Mouse (Mus musculus) lung, embryonic 14.5 days (tissue): ENCODE measurements around the gene Usp6nl. TPM values are rescaled to one million over a fixed set of nuclear protein-coding genes. Genes with fewer than 3 reads are reported as not detected.
A peak's percentile ranks its signal among the peaks of the same experiment; 100 is the strongest.

Experiments used
- ATAC-seq: fragments of 200-750 bp; cut with Nextera tagmentation; 2 replicates; pipeline ENCODE4 v1.8.0; 2017; ENCODE audit warnings: mild to moderate bottlenecking, moderate TSS enrichment, moderate library complexity; ENCODE audit not compliant: insufficient read depth
- DNase-seq: peaks from one replicate; pipeline ENCODE4 v3.0.0-alpha.2; 2015
- H3K27ac ChIP-seq: fragments of 300-500 bp; sonication (generic); 2 replicates; pipeline ENCODE4 v1.5.1; 2014; ENCODE audit warnings: low read depth, mild to moderate bottlenecking, moderate library complexity
- H3K27me3 ChIP-seq: fragments of 300-500 bp; sonication (generic); 2 replicates; pipeline ENCODE4 v1.6.1; 2014; ENCODE audit warnings: low read length, control low read depth; ENCODE audit not compliant: insufficient read depth
- H3K36me3 ChIP-seq: fragments of 300-500 bp; sonication (generic); 2 replicates; pipeline ENCODE4 v1.6.1; 2014; ENCODE audit warnings: control low read depth; ENCODE audit not compliant: insufficient read depth
- H3K4me1 ChIP-seq: fragments of 300-500 bp; sonication (generic); 2 replicates; pipeline ENCODE4 v1.6.1; 2014; ENCODE audit warnings: antibody characterized with exemption, control low read depth; ENCODE audit not compliant: insufficient read depth
- H3K4me2 ChIP-seq: fragments of 300-500 bp; sonication (generic); 2 replicates; pipeline ENCODE4 v1.6.1; 2014; ENCODE audit warnings: mild to moderate bottlenecking
- H3K4me3 ChIP-seq: fragments of 300-500 bp; sonication (generic); 2 replicates; pipeline ENCODE4 v1.5.1; 2014; ENCODE audit warnings: low read depth, low read length
- H3K9ac ChIP-seq: fragments of 300-500 bp; sonication (generic); 2 replicates; pipeline ENCODE4 v1.6.1; 2014
- H3K9me3 ChIP-seq: fragments of 300-500 bp; sonication (generic); 2 replicates; pipeline ENCODE4 v1.6.1; 2016; ENCODE audit warnings: low read depth, low read length, control low read depth
- CTCF ChIP-seq: IDR thresholded peaks from 2 replicates; pipeline ENCODE4 v1.5.1; 2016; ENCODE audit warnings: antibody characterized with exemption, low read depth
- WGBS: fragments of 180-500 bp; shearing (Covaris S2); extraction: QIAGEN DNeasy Blood & Tissue Kit; methylation state at CpG from one replicate; pipeline ENCODE4 v1.1.7; 2014; 5-methylcytosine and 5-hydroxymethylcytosine counted together
- polyA plus RNA-seq: library from polyadenylated mRNA; unstranded; fragments of >200 nt; fragmentation: Nextera tagmentation; extraction: Ambion mirVana; gene quantifications from 2 replicates; pipeline ENCODE4 v1.2.1, GENCODE M21; 2014

Usp6nl gene
- polyA plus RNA-seq, 1 experiment from 2014 or later: 16.7 TPM

DNA sequence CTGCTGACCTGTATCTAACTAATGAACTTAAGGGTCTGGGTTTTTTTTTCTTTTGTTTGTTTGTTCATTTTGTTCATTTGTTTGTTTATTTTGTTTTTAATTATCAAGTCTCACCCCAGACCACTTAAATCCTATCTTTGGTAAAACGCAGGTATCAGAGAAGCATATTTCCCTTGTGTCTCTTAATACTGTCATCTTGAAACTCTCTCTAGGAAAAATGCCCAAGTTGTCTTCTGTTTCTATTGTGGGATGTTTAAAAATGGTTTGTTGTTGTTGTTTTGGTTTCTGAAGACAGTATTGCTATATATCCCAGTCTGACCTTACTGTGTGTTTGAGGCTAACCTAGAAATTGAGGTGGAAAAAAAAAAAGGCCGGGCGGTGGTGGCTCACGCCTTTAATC, 121.5 kb downstream of the Usp6nl start:
- H3K9me3 ChIP-seq: no peaks in the 10 kb centered on the region
- no peak for DNase-seq
- no peaks in the 10 kb centered on the region for H3K27me3 ChIP-seq
- no peak overlapping the region for H3K4me2 ChIP-seq
- H3K4me1 ChIP-seq: no peaks in the 10 kb centered on the region
- no peak overlapping the region for H3K9ac ChIP-seq
- H3K36me3 ChIP-seq: peaks cover 19% of the 10 kb centered on the region
- no peak for ATAC-seq
- no peak for TF ChIP-seq CTCF
- no peak overlapping the region for H3K4me3 ChIP-seq
- WGBS: 94% methylated on average over 4 of the region's 4 CpGs
- no peak overlapping the region for H3K27ac ChIP-seq

DNA sequence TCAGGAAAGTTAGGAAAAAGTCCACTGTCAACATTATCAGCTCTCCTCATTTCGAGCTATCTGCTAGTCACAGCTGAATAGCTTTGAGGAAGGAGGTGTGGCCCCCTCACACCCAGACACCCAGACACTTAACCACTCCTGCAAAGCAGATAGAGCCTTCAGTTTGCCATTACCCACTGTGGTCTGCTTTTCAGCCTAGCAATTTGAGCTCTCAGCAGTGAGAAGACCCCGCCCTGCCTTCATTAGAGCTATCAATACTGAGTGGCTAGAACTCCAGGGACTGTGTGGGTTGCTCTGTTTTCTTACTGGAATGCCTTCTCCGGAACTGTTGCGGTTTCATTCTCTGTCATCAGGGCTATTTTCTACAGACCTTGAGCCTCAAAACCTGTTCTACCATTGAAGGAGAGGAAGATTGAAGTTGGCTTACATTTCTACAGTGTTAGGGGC, 122.3 kb downstream of the Usp6nl start:
- no peak overlapping the region for H3K4me3 ChIP-seq
- H3K9ac ChIP-seq: no peak overlapping the region
- 78% methylated on average over 4 of the region's 4 CpGs for WGBS
- ATAC-seq: no peak
- no peak for TF ChIP-seq CTCF
- no peaks in the 10 kb centered on the region for H3K27me3 ChIP-seq
- H3K27ac ChIP-seq: no peak overlapping the region
- peaks cover 19% of the 10 kb centered on the region for H3K36me3 ChIP-seq
- H3K4me1 ChIP-seq: no peaks in the 10 kb centered on the region
- H3K9me3 ChIP-seq: no peaks in the 10 kb centered on the region
- DNase-seq: no peak
- H3K4me2 ChIP-seq: no peak overlapping the region

- Histone ChIP-seq H3K9me3 (no peaks in the 10 kb centered on the region), H3K4me2 (no peak overlapping the region), H3K9ac (no peak overlapping the region), H3K27ac (no peak overlapping the region), H3K36me3 (peaks cover 10% of the 10 kb centered on the region), H3K4me1 (no peaks in the 10 kb centered on the region), H3K27me3 (no peaks in the 10 kb centered on the region), H3K4me3 (no peak overlapping the region)
- ATAC-seq: no peak
- TF ChIP-seq CTCF: 0 out of 2 replicates have a peak, but pooled peaks have one; percentile 15
- 67% methylated on average over 4 of the region's 4 CpGs for WGBS
- DNase-seq: no peak
Measured at GRCm38 (mm10) chr2:6445858-6446257, 123.4 kb downstream of the Usp6nl start.

DNA sequence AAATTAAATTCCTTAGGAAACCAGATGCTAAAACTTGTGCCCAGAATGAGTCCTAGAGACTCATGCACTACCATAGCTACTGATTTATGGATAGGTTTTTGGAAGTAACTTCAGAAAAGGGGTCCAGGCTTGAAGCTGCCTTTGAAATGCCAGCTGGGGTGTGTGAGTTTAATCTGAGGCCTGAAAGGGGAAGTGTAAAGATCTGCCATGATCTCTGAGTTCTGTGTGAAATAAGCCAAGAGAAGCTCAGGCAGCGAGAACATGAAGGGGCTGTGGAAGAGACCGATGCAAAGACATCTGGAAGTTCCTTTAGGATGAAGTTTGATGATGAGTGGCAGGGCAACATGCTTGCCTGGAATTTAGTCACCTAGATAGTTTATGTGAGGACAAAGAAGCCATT, 126.4 kb downstream of the Usp6nl start:
- no peaks in the 10 kb centered on the region for H3K36me3 ChIP-seq
- no peak for TF ChIP-seq CTCF
- no peak overlapping the region for H3K27ac ChIP-seq
- H3K9ac ChIP-seq: no peak overlapping the region
- ATAC-seq (no peak), DNase-seq (no peak)
- no peaks in the 10 kb centered on the region for H3K9me3 ChIP-seq
- H3K4me2 ChIP-seq: no peak overlapping the region
- H3K27me3 ChIP-seq: no peaks in the 10 kb centered on the region
- H3K4me3 ChIP-seq: no peak overlapping the region
- no peaks in the 10 kb centered on the region for H3K4me1 ChIP-seq
- WGBS: 88% methylated on average over 2 of the region's 2 CpGs

- 73% methylated on average over 3 of the region's 3 CpGs for WGBS
- DNase-seq: no peak
Measured at GRCm38 (mm10) chr2:6449656-6450055, 127.2 kb downstream of the Usp6nl start.

GRCm38 (mm10) chr2:6450544-6450943, 128.1 kb downstream of the Usp6nl start:
- no peaks in the 10 kb centered on the region for H3K9me3 ChIP-seq
- 62% methylated on average over 3 of the region's 3 CpGs for WGBS
- ATAC-seq: no peak
- H3K27ac ChIP-seq: no peak overlapping the region
- no peak overlapping the region for H3K9ac ChIP-seq
- no peaks in the 10 kb centered on the region for H3K4me1 ChIP-seq
- no peaks in the 10 kb centered on the region for H3K27me3 ChIP-seq
- no peak for DNase-seq
- TF ChIP-seq CTCF: no peak
- no peaks in the 10 kb centered on the region for H3K36me3 ChIP-seq
- no peak overlapping the region for H3K4me3 ChIP-seq
- H3K4me2 ChIP-seq: no peak overlapping the region

More at GRCm38 (mm10) chr2:6449656-6450055, 127.2 kb downstream of the Usp6nl start:
- H3K9ac ChIP-seq: no peak overlapping the region
- H3K9me3 ChIP-seq: no peaks in the 10 kb centered on the region
- TF ChIP-seq CTCF: no peak
- no peaks in the 10 kb centered on the region for H3K27me3 ChIP-seq
- H3K4me3 ChIP-seq: no peak overlapping the region
- no peaks in the 10 kb centered on the region for H3K36me3 ChIP-seq
- no peak overlapping the region for H3K4me2 ChIP-seq
- no peaks in the 10 kb centered on the region for H3K4me1 ChIP-seq
- no peak for ATAC-seq
- H3K27ac ChIP-seq: no peak overlapping the region

- no peak overlapping the region for H3K9ac ChIP-seq
- DNase-seq: peak; percentile 52
- no peak for TF ChIP-seq CTCF
- H3K4me2 ChIP-seq: no peak overlapping the region
- H3K9me3 ChIP-seq: no peaks in the 10 kb centered on the region
- ATAC-seq: peak; percentile 43; the same call in 1 of the 2 replicates
- no peaks in the 10 kb centered on the region for H3K4me1 ChIP-seq
- H3K4me3 ChIP-seq: no peak overlapping the region
- no peaks in the 10 kb centered on the region for H3K36me3 ChIP-seq
- H3K27me3 ChIP-seq: no peaks in the 10 kb centered on the region
- 52% methylated on average over 7 of the region's 7 CpGs for WGBS
- H3K27ac ChIP-seq: no peak overlapping the region
Measured at GRCm38 (mm10) chr2:6454941-6455516, 132.6 kb downstream of the Usp6nl start.
